8 mouse cellular contexts compared by ENCODE assay signal in the genomic region with DNA sequence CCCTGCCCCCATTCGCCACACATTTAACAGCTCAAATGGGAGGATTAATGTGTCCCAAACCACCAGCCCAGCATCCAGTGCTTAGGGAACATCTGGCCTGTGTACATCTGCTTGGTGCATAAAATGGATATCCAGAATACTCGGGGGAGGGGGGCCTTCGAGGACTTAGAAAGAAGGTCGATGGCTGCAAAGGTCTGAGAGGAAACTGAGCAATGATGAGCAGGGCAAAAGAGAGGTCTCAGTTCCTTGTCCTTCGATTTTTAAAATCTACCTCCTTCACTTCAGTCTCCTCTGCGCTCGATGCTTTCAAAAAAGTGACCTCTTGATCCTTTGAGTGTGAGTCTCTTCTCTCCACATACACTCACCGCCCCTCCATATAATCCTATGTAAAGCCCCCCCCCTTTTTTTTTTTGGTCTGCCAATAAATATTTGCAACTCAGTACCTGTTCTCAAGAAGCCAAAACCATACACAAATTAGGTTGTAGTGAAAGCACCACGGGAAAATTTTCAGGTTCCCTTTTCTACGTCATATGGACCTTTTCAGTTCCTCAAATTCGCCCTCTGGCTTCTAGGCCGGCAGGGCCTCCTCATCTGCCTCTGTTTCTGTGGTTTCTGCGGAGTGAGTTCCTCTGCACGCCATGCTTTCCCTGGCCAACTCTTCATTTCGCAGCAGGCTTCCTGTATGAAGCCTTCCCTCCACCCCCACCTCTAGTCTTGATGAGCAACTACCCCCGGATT. TPM values are rescaled to one million over a fixed set of nuclear protein-coding genes. Genes with fewer than 3 reads are reported as not detected.
A peak's percentile ranks its signal among the peaks of the same experiment; 100 is the strongest.
DNase-seq lines count a peak whose midpoint lies in the region; ATAC-seq and TF ChIP-seq lines count a peak whose summit lies in the region.

No protein-coding gene starts in this region.

- no peaks in the 10 kb centered on the region for H3K27me3 ChIP-seq in C2C12 (ENCODE audit: control insufficient read depth, insufficient read depth, insufficient read length)
- no peaks in the 10 kb centered on the region for H3K27me3 ChIP-seq in embryonic facial prominence, embryonic 10.5 days (replicated peaks; ENCODE audit: low read depth, poor library complexity, severe bottlenecking)
- no peaks in the 10 kb centered on the region for H3K27me3 ChIP-seq in hindbrain, postnatal 0 days (ENCODE audit: insufficient read depth, low read length)
- H3K27me3 ChIP-seq in stomach, postnatal 0 days (ENCODE audit: control insufficient read depth, insufficient read depth, low read length) = no peaks in the 10 kb centered on the region

- H3K36me3 ChIP-seq in C2C12 (ENCODE audit: control insufficient read depth, insufficient read depth) = peaks cover 4% of the 10 kb centered on the region
- H3K36me3 ChIP-seq in embryonic facial prominence, embryonic 10.5 days (replicated peaks) = peaks cover 29% of the 10 kb centered on the region
- H3K36me3 ChIP-seq in hindbrain, postnatal 0 days (ENCODE audit: insufficient read depth, low read length) = no peaks in the 10 kb centered on the region; the same call in 1 of the 2 replicates
- H3K36me3 ChIP-seq in stomach, postnatal 0 days (ENCODE audit: control insufficient read depth, insufficient read depth, low read length) = 0 out of 2 replicates have a peak, but pooled peaks cover 3% of the 10 kb centered on the region

- peak; percentile 69 for DNase-seq in heart, adult 8-10 months (ENCODE audit: low spot score)
- DNase-seq in heart, adult 11 months = no peak
- no peak for DNase-seq in embryonic facial prominence, embryonic 10.5 days (ENCODE audit: low spot score)
- peak; percentile 62 for DNase-seq in hindbrain, postnatal 0 days (ENCODE audit: low spot score)
- DNase-seq in stomach, postnatal 0 days (ENCODE audit: low spot score) = no peak
- DNase-seq in adrenal gland, adult 8-10 months = no peak

- H3K79me2 ChIP-seq in C2C12 (ENCODE audit: control insufficient read depth, insufficient read depth) = peaks cover 44% of the 10 kb centered on the region

- no peak for TF ChIP-seq CTCF in C2C12 (IDR thresholded peaks at IDR 0.05; ENCODE audit: control insufficient read depth, insufficient read depth, insufficient read length)
- 0 out of 2 replicates have a peak, but pooled peaks have one; percentile 5 for TF ChIP-seq CTCF in hindbrain, postnatal 0 days (IDR thresholded peaks at IDR 0.05; ENCODE audit: low read depth)
- TF ChIP-seq CTCF in stomach, postnatal 0 days (IDR thresholded peaks at IDR 0.05; ENCODE audit: low read depth) = no peak

- ATAC-seq in hindbrain, postnatal 0 days = no peak
- ATAC-seq in megakaryocyte, adult 5-6 weeks (ENCODE audit: poor library complexity, severe bottlenecking) = peak; percentile 80
- no peak; the same call in 1 of the 2 replicates for ATAC-seq in stomach, postnatal 0 days (ENCODE audit: low FRiP score, low TSS enrichment)

- peak overlapping the region; percentile 91 for H3K27ac ChIP-seq in embryonic facial prominence, embryonic 10.5 days (replicated peaks)
- H3K27ac ChIP-seq in hindbrain, postnatal 0 days = peak overlapping the region; percentile 95
- peak overlapping the region; percentile 95 for H3K27ac ChIP-seq in stomach, postnatal 0 days (replicated peaks)

- peak overlapping the region; percentile 53 for H3K4me3 ChIP-seq in C2C12 (ENCODE audit: insufficient read depth, poor library complexity, severe bottlenecking)
- peak overlapping the region; percentile 86 for H3K4me3 ChIP-seq in embryonic facial prominence, embryonic 10.5 days
- peak overlapping the region; percentile 82 for H3K4me3 ChIP-seq in hindbrain, postnatal 0 days (ENCODE audit: low read length)
- peak overlapping the region; percentile 80 for H3K4me3 ChIP-seq in stomach, postnatal 0 days (ENCODE audit: low read depth, low read length)

- WGBS in embryonic facial prominence, embryonic 10.5 days = 30% methylated on average over 16 of the region's 16 CpGs
- WGBS in hindbrain, postnatal 0 days = 29% methylated on average over 16 of the region's 16 CpGs
- WGBS in stomach, postnatal 0 days = 16% methylated on average over 16 of the region's 16 CpGs

- H3K9ac ChIP-seq in hindbrain, postnatal 0 days (replicated peaks; ENCODE audit: low read length) = peak overlapping the region; percentile 90
- peak overlapping the region; percentile 79 for H3K9ac ChIP-seq in stomach, postnatal 0 days (ENCODE audit: low read length)

- H3ac ChIP-seq in C2C12 (ENCODE audit: control insufficient read depth, insufficient read length, low read depth) = peak overlapping the region; percentile 55

- TF ChIP-seq EP300 in stomach, postnatal 0 days (optimal IDR thresholded peaks at IDR 0.05) = no peak

- H3K4me2 ChIP-seq in hindbrain, postnatal 0 days (ENCODE audit: low read depth, low read length) = peak overlapping the region; percentile 67
- peak overlapping the region; percentile 61 for H3K4me2 ChIP-seq in stomach, postnatal 0 days (replicated peaks; ENCODE audit: low read depth)

- H3K9me3 ChIP-seq in embryonic facial prominence, embryonic 10.5 days = no peaks in the 10 kb centered on the region
- H3K9me3 ChIP-seq in hindbrain, postnatal 0 days (ENCODE audit: low read length) = no peaks in the 10 kb centered on the region
- H3K9me3 ChIP-seq in stomach, postnatal 0 days (ENCODE audit: control insufficient read depth, low read length) = no peaks in the 10 kb centered on the region

- peaks cover 25% of the 10 kb centered on the region for H3K4me1 ChIP-seq in embryonic facial prominence, embryonic 10.5 days
- peaks cover 7% of the 10 kb centered on the region; the same call in 1 of the 2 replicates for H3K4me1 ChIP-seq in hindbrain, postnatal 0 days (ENCODE audit: insufficient read depth, low read length)
- peaks cover 3% of the 10 kb centered on the region for H3K4me1 ChIP-seq in stomach, postnatal 0 days (replicated peaks; ENCODE audit: control insufficient read depth, insufficient read depth)

- H3K79me3 ChIP-seq in C2C12 (ENCODE audit: low read depth) = peaks cover 28% of the 10 kb centered on the region

TF ChIP-seq in C2C12, 6 proteins besides CTCF, POLR2A, EP300 and RAD21 (continues in another document):
- TF ChIP-seq USF1 (IDR thresholded peaks at IDR 0.05; ENCODE audit: low read depth) = no peak
- TF ChIP-seq MYOD1 (IDR thresholded peaks at IDR 0.05; ENCODE audit: control insufficient read depth, insufficient read length, low read depth) = no peak
- no peak for TF ChIP-seq CEBPB (IDR thresholded peaks at IDR 0.05; ENCODE audit: low read depth)
- TF ChIP-seq MAX (IDR thresholded peaks at IDR 0.05) = no peak

RNA-seq across cellular contexts. Expression of gene Cnpy3, which starts 0.8 kb away (rescaled TPM):
- total RNA-seq in heart, adult 8-10 months (2022) = 10 to 100 TPM; 17.2 to 22.1 (median 18.4) TPM
- polyA plus RNA-seq in C2C12 (2012; fragmentation: generic; extraction: Trizol) = 41.9 TPM
- polyA plus RNA-seq in embryonic facial prominence, embryonic 10.5 days (2016; fragmentation: Nextera tagmentation; extraction: Ambion mirVana) = 65.8 and 68.2 TPM in 2 replicates
- 79.1 and 88.9 TPM in 2 replicates for total RNA-seq in hindbrain, postnatal 0 days (2014; rRNA removed)
- 70.9 and 72.4 TPM in 2 replicates for polyA plus RNA-seq in hindbrain, postnatal 0 days (2015; fragmentation: Nextera tagmentation; extraction: Ambion mirVana)
- 35.6 and 39.6 TPM in 2 replicates for total RNA-seq in megakaryocyte, adult 5-6 weeks (2015)
- 109 and 112 TPM in 2 replicates for total RNA-seq in megakaryocyte, adult 5-6 weeks (2017)
- 39.0 and 39.9 TPM in 2 replicates for polyA plus RNA-seq in stomach, postnatal 0 days (2015; fragmentation: Nextera tagmentation; extraction: Ambion mirVana)
- total RNA-seq in adrenal gland, adult 8-10 months (2022) = 10 to 100 TPM; 66.6 to 74.1 (median 70.7) TPM

RNA-seq across cellular contexts. Expression of gene Ptcra, which starts 12.3 kb away (rescaled TPM):
- total RNA-seq in heart, adult 8-10 months (2022) = not detected
- 0.06 TPM for polyA plus RNA-seq in C2C12 (2012; fragmentation: generic; extraction: Trizol)
- polyA plus RNA-seq in embryonic facial prominence, embryonic 10.5 days (2016; fragmentation: Nextera tagmentation; extraction: Ambion mirVana) = 0.62 and 1.6 TPM in 2 replicates
- not detected in 2 replicates for total RNA-seq in hindbrain, postnatal 0 days (2014; rRNA removed)
- 0.11 and 0.42 TPM in 2 replicates for polyA plus RNA-seq in hindbrain, postnatal 0 days (2015; fragmentation: Nextera tagmentation; extraction: Ambion mirVana)
- total RNA-seq in megakaryocyte, adult 5-6 weeks (2015) = not detected in 2 replicates
- not detected in 2 replicates for total RNA-seq in megakaryocyte, adult 5-6 weeks (2017)
- polyA plus RNA-seq in stomach, postnatal 0 days (2015; fragmentation: Nextera tagmentation; extraction: Ambion mirVana) = 0.50 TPM in 2 replicates
- not detected for total RNA-seq in adrenal gland, adult 8-10 months (2022)

RNA-seq across cellular contexts. Expression of gene 2310039H08Rik, which starts 21.2 kb away (rescaled TPM):
- 10 to 100 TPM; 24.2 to 33.2 (median 28.9) TPM for total RNA-seq in heart, adult 8-10 months (2022)
- 40.9 TPM for polyA plus RNA-seq in C2C12 (2012; fragmentation: generic; extraction: Trizol)
- 44.8 TPM in 2 replicates for polyA plus RNA-seq in embryonic facial prominence, embryonic 10.5 days (2016; fragmentation: Nextera tagmentation; extraction: Ambion mirVana)
- 44.9 and 46.4 TPM in 2 replicates for total RNA-seq in hindbrain, postnatal 0 days (2014; rRNA removed)
- 64.7 TPM in 2 replicates for polyA plus RNA-seq in hindbrain, postnatal 0 days (2015; fragmentation: Nextera tagmentation; extraction: Ambion mirVana)
- 8.1 and 8.8 TPM in 2 replicates for total RNA-seq in megakaryocyte, adult 5-6 weeks (2015)
- total RNA-seq in megakaryocyte, adult 5-6 weeks (2017) = 5.5 and 10.7 TPM in 2 replicates
- 113 and 117 TPM in 2 replicates for polyA plus RNA-seq in stomach, postnatal 0 days (2015; fragmentation: Nextera tagmentation; extraction: Ambion mirVana)
- total RNA-seq in adrenal gland, adult 8-10 months (2022) = 10 to 100 TPM; 53.9 to 87.1 (median 61.4) TPM

RNA-seq across cellular contexts. Expression of gene Gnmt, which starts 22.3 kb away (rescaled TPM):
- total RNA-seq in heart, adult 8-10 months (2022) = 1 to 10 TPM; 2.6 to 7.2 (median 3.4) TPM
- polyA plus RNA-seq in C2C12 (2012; fragmentation: generic; extraction: Trizol) = 0.08 TPM
- 0.51 and 0.57 TPM in 2 replicates for polyA plus RNA-seq in embryonic facial prominence, embryonic 10.5 days (2016; fragmentation: Nextera tagmentation; extraction: Ambion mirVana)
- 0.25 and 1.2 TPM in 2 replicates for total RNA-seq in hindbrain, postnatal 0 days (2014; rRNA removed)
- polyA plus RNA-seq in hindbrain, postnatal 0 days (2015; fragmentation: Nextera tagmentation; extraction: Ambion mirVana) = 5.6 and 6.4 TPM in 2 replicates
- total RNA-seq in megakaryocyte, adult 5-6 weeks (2015) = 0.80 and 1.9 TPM in 2 replicates
- total RNA-seq in megakaryocyte, adult 5-6 weeks (2017) = 0.89 and 1.1 TPM in 2 replicates
- 2.1 and 3.1 TPM in 2 replicates for polyA plus RNA-seq in stomach, postnatal 0 days (2015; fragmentation: Nextera tagmentation; extraction: Ambion mirVana)
- 1 to 10 TPM; 1.2 to 1.8 (median 1.6) TPM for total RNA-seq in adrenal gland, adult 8-10 months (2022)

RNA-seq across cellular contexts. Expression of gene Rpl7l1, which starts 31.2 kb away (rescaled TPM):
- 10 to 100 TPM; 43.9 to 58.6 (median 52.8) TPM for total RNA-seq in heart, adult 8-10 months (2022)
- polyA plus RNA-seq in C2C12 (2012; fragmentation: generic; extraction: Trizol) = 107 TPM
- polyA plus RNA-seq in embryonic facial prominence, embryonic 10.5 days (2016; fragmentation: Nextera tagmentation; extraction: Ambion mirVana) = 222 and 236 TPM in 2 replicates
- 39.4 and 39.8 TPM in 2 replicates for total RNA-seq in hindbrain, postnatal 0 days (2014; rRNA removed)
- 72.1 and 80.0 TPM in 2 replicates for polyA plus RNA-seq in hindbrain, postnatal 0 days (2015; fragmentation: Nextera tagmentation; extraction: Ambion mirVana)
- 57.4 and 63.0 TPM in 2 replicates for total RNA-seq in megakaryocyte, adult 5-6 weeks (2015)
- 78.5 and 81.4 TPM in 2 replicates for total RNA-seq in megakaryocyte, adult 5-6 weeks (2017)
- 93.7 and 95.0 TPM in 2 replicates for polyA plus RNA-seq in stomach, postnatal 0 days (2015; fragmentation: Nextera tagmentation; extraction: Ambion mirVana)
- 10 to 100 TPM; 78.9 to 89.9 (median 83.8) TPM for total RNA-seq in adrenal gland, adult 8-10 months (2022)

Comparison
In these comparisons a context has a peak if more than half of its experiments do, and no peak if none do; other contexts are left out.
1. DNase-seq: peak in heart, adult 8-10 months (single experiment) and hindbrain, postnatal 0 days (single experiment); none in heart, adult 11 months (single experiment), embryonic facial prominence, embryonic 10.5 days (single experiment), stomach, postnatal 0 days (single experiment) and adrenal gland, adult 8-10 months (single experiment).
2. Peak in every context shown above with its lines, with median percentiles within 50 percentile points of each other: H3K4me3 ChIP-seq and H3K27ac ChIP-seq.